Mouse (Mus musculus) G1E (cell line): ENCODE results near the gene Ptprn.

Source experiments
- CTCF ChIP-seq: IDR thresholded peaks from 2 replicates; pipeline ENCODE4 v1.5.1; 2012; ENCODE audit warnings: low read depth, low read length, inconsistent platforms, mixed read lengths
- TAL1 ChIP-seq: conservative IDR thresholded peaks from 2 replicates; pipeline ENCODE4 v1.6.1; 2012; ENCODE audit warnings: low read depth, low read length, inconsistent platforms, mixed read lengths

- TF ChIP-seq CTCF = no peak
- no peak for TF ChIP-seq TAL1
These were observed 33.1 kb downstream of the Ptprn start for GRCm38 (mm10) chr1:75231224-75231623.
